Mouse (Mus musculus) midbrain, postnatal 0 days (tissue): ENCODE data around the gene Spata31d1d. TPM values are rescaled to one million over a fixed set of nuclear protein-coding genes. Genes with fewer than 3 reads are reported as not detected.
A peak's percentile ranks its signal among the peaks of the same experiment; 100 is the strongest.
"Not testable (repeated sequence)": the region's sequence is repeated elsewhere in the genome, so short reads cannot be mapped to it uniquely, and the experiment has no call there.

Experiments used
- ATAC-seq: fragments of 200-750 bp; cut with Nextera tagmentation; 2 replicates; pipeline ENCODE4 v1.8.0; 2017; ENCODE audit warnings: moderate number of reproducible peaks, mild to moderate bottlenecking, moderate TSS enrichment, moderate library complexity; ENCODE audit not compliant: low FRiP score
- DNase-seq: peaks from one replicate; pipeline ENCODE4 v3.0.0-alpha.2; 2015; ENCODE audit warnings: low spot score
- H3K27ac ChIP-seq: fragments of 300-500 bp; sonication (generic); 2 replicates; pipeline ENCODE4 v1.5.1; 2014; ENCODE audit warnings: low read depth, mild to moderate bottlenecking, low read length, mixed read lengths
- H3K27me3 ChIP-seq: fragments of 300-500 bp; sonication (generic); 2 replicates; pipeline ENCODE4 v1.6.1; 2014; ENCODE audit warnings: low read length, control low read depth, mixed read lengths; ENCODE audit not compliant: insufficient read depth
- H3K36me3 ChIP-seq: fragments of 300-500 bp; sonication (generic); 2 replicates; pipeline ENCODE4 v1.6.1; 2014; ENCODE audit warnings: low read length, control low read depth, mixed read lengths; ENCODE audit not compliant: insufficient read depth
- H3K4me1 ChIP-seq: fragments of 300-500 bp; sonication (generic); 2 replicates; pipeline ENCODE4 v1.6.1; 2014; ENCODE audit warnings: mild to moderate bottlenecking, control low read depth, antibody characterized with exemption, low read length, mixed read lengths; ENCODE audit not compliant: insufficient read depth
- H3K4me2 ChIP-seq: fragments of 300-500 bp; sonication (generic); 2 replicates; pipeline ENCODE4 v1.6.1; 2014; ENCODE audit warnings: low read depth, mild to moderate bottlenecking, low read length, mixed read lengths; ENCODE audit not compliant: poor library complexity, severe bottlenecking
- H3K4me3 ChIP-seq: fragments of 300-500 bp; sonication (generic); 2 replicates; pipeline ENCODE4 v1.5.1; 2014; ENCODE audit warnings: low read depth, mild to moderate bottlenecking, low read length, moderate library complexity
- H3K9ac ChIP-seq: fragments of 300-500 bp; sonication (generic); replicated peaks from 2 replicates; pipeline ENCODE4 v1.6.1; 2014; ENCODE audit warnings: mild to moderate bottlenecking, low read length, moderate library complexity, mixed read lengths; ENCODE audit not compliant: poor library complexity, severe bottlenecking
- H3K9me3 ChIP-seq: fragments of 300-500 bp; sonication (generic); 2 replicates; pipeline ENCODE4 v1.6.1; 2016; ENCODE audit warnings: low read length, control low read depth
- CTCF ChIP-seq: IDR thresholded peaks from 2 replicates; pipeline ENCODE4 v1.5.1; 2016; ENCODE audit warnings: antibody characterized with exemption, mild to moderate bottlenecking
- WGBS: fragments of 180-500 bp; shearing (Covaris S2); extraction: QIAGEN DNeasy Blood & Tissue Kit; methylation state at CpG from one replicate; pipeline ENCODE4 v1.1.7; 2014; 5-methylcytosine and 5-hydroxymethylcytosine counted together
- polyA plus RNA-seq: library from polyadenylated mRNA; unstranded; fragments of >200 nt; fragmentation: Nextera tagmentation; extraction: Ambion mirVana; gene quantifications from 2 replicates; pipeline ENCODE4 v1.2.1, GENCODE M21; 2015
- total RNA-seq: library from RNA; depleted of rRNA; stranded (reverse); fragments of >200 nt; gene quantifications from 2 replicates; pipeline ENCODE4 v1.2.3, GENCODE M21; 2014

The Spata31d1d gene
- total and polyA plus RNA-seq, 2 experiments from 2014 or later: not detected

- peak; percentile 72 for ATAC-seq
- peak; percentile 94 for TF ChIP-seq CTCF
- peak; percentile 91 for DNase-seq
- no peak overlapping the region for H3K27ac ChIP-seq
- H3K4me2 ChIP-seq: no peak overlapping the region
- no peaks in the 10 kb centered on the region for H3K27me3 ChIP-seq
- H3K36me3 ChIP-seq: no peaks in the 10 kb centered on the region
- 29% methylated on average over 7 of the region's 7 CpGs for WGBS
- H3K4me3 ChIP-seq: no peak overlapping the region
- H3K9ac ChIP-seq: no peak overlapping the region
- H3K9me3 ChIP-seq: no peaks in the 10 kb centered on the region
- no peaks in the 10 kb centered on the region for H3K4me1 ChIP-seq
Measured at GRCm38 (mm10) chr13:59728378-59729093, 3.0 kb downstream of the Spata31d1d start.

DNA sequence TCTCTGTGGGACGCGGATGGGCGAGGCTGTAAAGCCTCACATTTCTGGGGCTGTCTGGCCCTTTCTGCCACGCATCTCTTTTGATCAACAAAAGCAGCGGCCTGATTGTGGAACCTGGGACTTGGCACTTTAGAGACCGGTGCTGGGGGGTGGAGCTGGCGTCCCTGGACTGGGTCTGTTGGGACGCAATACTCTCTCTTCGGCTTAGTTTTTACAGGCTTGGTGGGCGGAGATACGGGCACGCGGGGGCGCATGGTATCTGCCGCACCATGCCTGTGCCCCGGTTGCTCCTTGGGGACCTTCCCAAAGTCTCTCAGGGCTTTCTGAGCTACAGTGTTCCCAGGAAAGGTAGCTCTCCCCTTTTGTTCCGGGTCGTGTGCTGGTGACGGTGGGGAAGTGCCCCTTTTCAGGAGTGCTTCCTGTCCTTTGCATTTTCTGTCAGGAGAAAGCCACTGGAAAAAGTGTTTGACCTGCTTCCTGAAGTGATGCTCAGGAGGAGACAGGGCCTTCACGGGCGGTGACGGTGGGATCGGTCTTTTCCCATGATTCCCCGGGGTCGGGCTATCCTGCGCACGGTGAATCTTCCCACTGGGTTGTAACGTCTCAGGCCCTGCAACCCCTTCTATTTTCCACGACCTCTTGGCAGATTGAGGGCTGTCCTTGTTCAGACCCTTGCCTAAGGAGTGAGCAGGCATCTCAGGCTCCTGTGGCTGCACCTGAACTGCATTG, 5.2 kb downstream of the Spata31d1d start:
- Histone ChIP-seq H3K4me1 (no peaks in the 10 kb centered on the region), H3K9ac (no peak overlapping the region), H3K4me3 (no peak overlapping the region), H3K27me3 (no peaks in the 10 kb centered on the region), H3K4me2 (peak overlapping the region; percentile 26), H3K9me3 (no peaks in the 10 kb centered on the region), H3K27ac (no peak overlapping the region), H3K36me3 (no peaks in the 10 kb centered on the region)
- DNase-seq (no peak), ATAC-seq (no peak)
- no peak for TF ChIP-seq CTCF
- WGBS: 37% methylated on average over 29 of the region's 29 CpGs

DNA sequence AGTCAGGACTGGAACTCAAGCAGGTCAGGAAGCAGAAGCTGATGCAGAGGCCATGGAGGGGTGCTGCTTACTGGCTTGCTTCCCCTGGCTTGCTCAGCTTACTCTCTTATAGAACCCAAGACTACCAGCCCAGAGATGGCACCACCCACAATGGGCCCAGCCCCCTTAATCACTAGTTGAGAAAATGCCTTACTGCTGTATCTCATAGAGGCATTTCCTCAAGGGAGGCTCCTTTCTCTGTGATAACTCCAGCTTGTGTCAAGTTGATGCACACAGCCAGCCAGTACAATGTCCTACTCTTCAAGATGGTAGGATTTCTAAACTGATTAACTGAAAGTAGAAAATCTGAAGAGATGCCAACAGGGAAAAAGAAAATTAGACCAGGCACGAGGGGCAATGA, 9.5 kb downstream of the Spata31d1d start:
- not testable (repeated sequence) for H3K9me3 ChIP-seq, H3K27ac ChIP-seq

GRCm38 (mm10) chr13:59719475-59719874, 12.1 kb downstream of the Spata31d1d start:
- Histone ChIP-seq H3K4me1 (no peaks in the 10 kb centered on the region), H3K27me3 (no peaks in the 10 kb centered on the region), H3K27ac (no peak overlapping the region), H3K4me3 (no peak overlapping the region), H3K4me2 (no peak overlapping the region), H3K9ac (no peak overlapping the region), H3K9me3 (no peaks in the 10 kb centered on the region), H3K36me3 (no peaks in the 10 kb centered on the region)
- no peak for ATAC-seq
- WGBS: 81% methylated on average over 1 of the region's 1 CpGs
- DNase-seq: no peak
- no peak for TF ChIP-seq CTCF

More for the DNA sequence above, 9.5 kb downstream of the Spata31d1d start:
- not testable (repeated sequence) for H3K4me3 ChIP-seq, H3K4me1 ChIP-seq, DNase-seq, H3K9ac ChIP-seq, H3K36me3 ChIP-seq, H3K4me2 ChIP-seq, H3K27me3 ChIP-seq, ATAC-seq
- 85% methylated on average over 1 of the region's 1 CpGs for WGBS

GRCm38 (mm10) chr13:59718857-59719440, 12.6 kb downstream of the Spata31d1d start:
- H3K4me2 ChIP-seq, H3K27ac ChIP-seq, H3K9ac ChIP-seq, H3K36me3 ChIP-seq, H3K4me1 ChIP-seq, H3K9me3 ChIP-seq, ATAC-seq, H3K27me3 ChIP-seq, H3K4me3 ChIP-seq: not testable (repeated sequence)
- WGBS: 47% methylated on average over 6 of the region's 6 CpGs
- peak; percentile 3 for DNase-seq

GRCm38 (mm10) chr13:59713710-59714109, 17.8 kb downstream of the Spata31d1d start:
- no peaks in the 10 kb centered on the region for H3K9me3 ChIP-seq
- no peak for TF ChIP-seq CTCF
- no peak overlapping the region for H3K4me2 ChIP-seq
- no peak overlapping the region for H3K27ac ChIP-seq
- no peaks in the 10 kb centered on the region for H3K36me3 ChIP-seq
- no peak overlapping the region for H3K9ac ChIP-seq
- H3K4me1 ChIP-seq: no peaks in the 10 kb centered on the region
- no peak overlapping the region for H3K4me3 ChIP-seq
- ATAC-seq (no peak), DNase-seq (no peak)
- no peaks in the 10 kb centered on the region for H3K27me3 ChIP-seq
- WGBS: 41% methylated on average over 3 of the region's 3 CpGs

DNA sequence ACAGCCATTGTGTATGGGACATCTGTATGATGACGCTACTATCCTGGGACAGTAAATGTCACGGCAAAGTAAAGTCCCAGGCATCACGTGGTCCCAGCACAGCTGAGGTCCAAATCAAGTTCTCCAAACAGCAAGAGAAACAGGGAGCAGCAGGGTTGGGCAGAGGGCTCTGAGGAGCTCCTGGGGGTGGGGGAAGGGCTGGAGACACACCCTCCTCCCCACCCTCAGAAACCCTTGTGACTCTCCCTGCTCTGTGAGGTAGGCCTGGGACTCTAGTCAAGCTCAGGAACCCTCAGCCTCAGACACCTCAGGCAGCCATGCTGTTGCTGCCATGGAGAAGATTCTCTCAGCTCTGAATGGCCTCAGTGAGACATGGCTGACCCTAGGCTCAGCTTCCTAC, 19.6 kb downstream of the Spata31d1d start, which contains the start of gene Spata31d1b:
Spata31d1b (plus strand) TSS at position 301 of the 400 bp plus-strand sequence.
- 76% methylated on average over 3 of the region's 3 CpGs for WGBS
- H3K4me2 ChIP-seq, ATAC-seq, H3K36me3 ChIP-seq, DNase-seq, H3K27ac ChIP-seq, H3K9me3 ChIP-seq, H3K27me3 ChIP-seq, H3K9ac ChIP-seq, H3K4me3 ChIP-seq, H3K4me1 ChIP-seq: not testable (repeated sequence)
